14 mouse cellular contexts compared by ENCODE assay signal in genomic region chr7:113986406-113987134, GRCm38 (mm10).
DNase-seq lines count a peak whose midpoint lies in the region; ATAC-seq and TF ChIP-seq lines count a peak whose summit lies in the region.
"Had no signal": no experiment of that assay in that cellular context is flagged by ENCODE, and none has a peak within 500 bp of the region (broad histone marks: within the 10 kb centered on the region; RNA-seq: fewer than 3 reads in every experiment).

No protein-coding gene starts in this region.

- peak; percentile 55 for DNase-seq in forebrain, postnatal 0 days
- DNase-seq in forebrain, embryonic 10.5 days (ENCODE audit: extremely low spot score, low spot score): no peak
- DNase-seq in lung, embryonic 14.5 days: peak; percentile 10
- DNase-seq in lung, adult 2 months: no peak
- peak; percentile 66 for DNase-seq in brain, adult 2 months (ENCODE audit: low read depth, low spot score)
- peak; percentile 79 to 86 for DNase-seq in cerebellum, postnatal 14 days
- no peak for DNase-seq in liver, embryonic 11.5 days (ENCODE audit: low spot score)
- no peak for DNase-seq in spleen, postnatal 10 days (ENCODE audit: low spot score in 2 of 2)
- DNase-seq: gastrocnemius, postnatal 36 days; midbrain, embryonic 14.5 days had no signal

- H3K9ac ChIP-seq in forebrain, postnatal 0 days: no peak overlapping the region
- no peak overlapping the region for H3K9ac ChIP-seq in lung, embryonic 14.5 days
- no peak overlapping the region for H3K9ac ChIP-seq in liver, embryonic 11.5 days (ENCODE audit: low read depth, low read length)
- H3K9ac ChIP-seq: limb, embryonic 12.5 days had no signal

- H3K4me3 ChIP-seq in forebrain, postnatal 0 days (ENCODE audit: low read depth, low read length): no peak overlapping the region
- H3K4me3 ChIP-seq in forebrain, embryonic 10.5 days: no peak overlapping the region
- no peak overlapping the region for H3K4me3 ChIP-seq in lung, embryonic 14.5 days (ENCODE audit: low read depth, low read length)
- no peak overlapping the region for H3K4me3 ChIP-seq in lung, adult 2 months (replicated peaks; ENCODE audit: extremely low read depth, low read depth, low read length)
- H3K4me3 ChIP-seq in liver, embryonic 11.5 days (ENCODE audit: low read depth, low read length): no peak overlapping the region
- H3K4me3 ChIP-seq: limb, embryonic 12.5 days had no signal

- H3K4me2 ChIP-seq in forebrain, postnatal 0 days (ENCODE audit: low read depth): no peak overlapping the region
- H3K4me2 ChIP-seq in lung, embryonic 14.5 days: no peak overlapping the region
- H3K4me2 ChIP-seq in liver, embryonic 11.5 days: no peak overlapping the region
- H3K4me2 ChIP-seq: limb, embryonic 12.5 days had no signal

- H3K27ac ChIP-seq in forebrain, postnatal 0 days (ENCODE audit: low read depth, low read length): no peak overlapping the region
- no peak overlapping the region for H3K27ac ChIP-seq in forebrain, embryonic 10.5 days
- no peak overlapping the region for H3K27ac ChIP-seq in lung, embryonic 14.5 days (ENCODE audit: low read depth)
- no peak overlapping the region for H3K27ac ChIP-seq in liver, embryonic 11.5 days (ENCODE audit: low read depth, low read length)
- H3K27ac ChIP-seq: kidney, postnatal 0 days; limb, embryonic 12.5 days; stomach, postnatal 0 days had no signal

- 0 out of 2 replicates have a peak, but pooled peaks cover 6% of the 10 kb centered on the region for H3K9me3 ChIP-seq in forebrain, postnatal 0 days (ENCODE audit: low read length)
- 0 out of 2 replicates have a peak, but pooled peaks cover 6% of the 10 kb centered on the region for H3K9me3 ChIP-seq in forebrain, embryonic 10.5 days
- H3K9me3 ChIP-seq in lung, embryonic 14.5 days (ENCODE audit: low read depth, low read length): no peaks in the 10 kb centered on the region; the same call in 1 of the 2 replicates
- H3K9me3 ChIP-seq in liver, embryonic 11.5 days (ENCODE audit: control insufficient read depth, low read length): no peaks in the 10 kb centered on the region

- TF ChIP-seq CTCF in forebrain, postnatal 0 days (IDR thresholded peaks at IDR 0.05; ENCODE audit: low read depth): no peak
- no peak for TF ChIP-seq CTCF in lung, embryonic 14.5 days (IDR thresholded peaks at IDR 0.05; ENCODE audit: low read depth)
- TF ChIP-seq CTCF in lung, adult 2 months (IDR thresholded peaks at IDR 0.05; ENCODE audit: insufficient read depth, low read length): no peak

- no peak for TF ChIP-seq POLR2A in lung, adult 2 months (IDR thresholded peaks at IDR 0.05; ENCODE audit: borderline replicate concordance, extremely low read depth, low read depth, low read length)

- H3K36me3 ChIP-seq in forebrain, postnatal 0 days (ENCODE audit: insufficient read depth): no peaks in the 10 kb centered on the region
- H3K36me3 ChIP-seq in forebrain, embryonic 10.5 days (replicated peaks): no peaks in the 10 kb centered on the region
- H3K36me3 ChIP-seq in lung, embryonic 14.5 days (ENCODE audit: insufficient read depth): no peaks in the 10 kb centered on the region
- H3K36me3 ChIP-seq in liver, embryonic 11.5 days (ENCODE audit: control insufficient read depth, insufficient read depth, low read length): no peaks in the 10 kb centered on the region
- H3K36me3 ChIP-seq: limb, embryonic 12.5 days had no signal

- WGBS in forebrain, postnatal 0 days: 38% methylated on average over 10 of the region's 10 CpGs
- 91% methylated on average over 10 of the region's 10 CpGs for WGBS in forebrain, embryonic 10.5 days
- WGBS in lung, embryonic 14.5 days: 80% methylated on average over 10 of the region's 10 CpGs
- WGBS in lung, adult 2 months: 72% methylated on average over 10 of the region's 10 CpGs
- WGBS in liver, embryonic 11.5 days: 81% methylated on average over 10 of the region's 10 CpGs

- H3K27me3 ChIP-seq in forebrain, postnatal 0 days (ENCODE audit: insufficient read depth, low read length): no peaks in the 10 kb centered on the region
- no peaks in the 10 kb centered on the region for H3K27me3 ChIP-seq in forebrain, embryonic 10.5 days (ENCODE audit: poor library complexity, severe bottlenecking)
- no peaks in the 10 kb centered on the region for H3K27me3 ChIP-seq in lung, embryonic 14.5 days (ENCODE audit: insufficient read depth, low read length)
- H3K27me3 ChIP-seq in liver, embryonic 11.5 days (replicated peaks; ENCODE audit: control insufficient read depth, insufficient read depth, low read length): no peaks in the 10 kb centered on the region
- H3K27me3 ChIP-seq: limb, embryonic 12.5 days had no signal

- H3K4me1 ChIP-seq in forebrain, postnatal 0 days (ENCODE audit: insufficient read depth): 0 out of 2 replicates have a peak, but pooled peaks cover 4% of the 10 kb centered on the region
- H3K4me1 ChIP-seq in forebrain, embryonic 10.5 days: peaks cover 5% of the 10 kb centered on the region; the same call in 1 of the 2 replicates
- H3K4me1 ChIP-seq in lung, embryonic 14.5 days (ENCODE audit: insufficient read depth): no peaks in the 10 kb centered on the region
- no peaks in the 10 kb centered on the region for H3K4me1 ChIP-seq in lung, adult 2 months (ENCODE audit: control insufficient read depth, insufficient read depth, low read length)
- H3K4me1 ChIP-seq in liver, embryonic 11.5 days (replicated peaks; ENCODE audit: control insufficient read depth, insufficient read depth, low read length): no peaks in the 10 kb centered on the region
- H3K4me1 ChIP-seq: limb, embryonic 12.5 days had no signal

- ATAC-seq in forebrain, postnatal 0 days: no peak
- ATAC-seq in lung, embryonic 14.5 days (ENCODE audit: insufficient read depth): no peak
- ATAC-seq in liver, embryonic 11.5 days (replicated peaks; ENCODE audit: low FRiP score): no peak
- ATAC-seq: CD4-positive, CD25-positive, alpha-beta regulatory T cell, adult 4 months had no signal

Comparison
In these comparisons a context has a peak if more than half of its experiments do, and no peak if none do; other contexts are left out.
1. DNase-seq: peak in forebrain, postnatal 0 days (single experiment), lung, embryonic 14.5 days (single experiment), brain, adult 2 months (single experiment) and cerebellum, postnatal 14 days (2 of 2); none in forebrain, embryonic 10.5 days (single experiment), lung, adult 2 months (single experiment), liver, embryonic 11.5 days (single experiment) and spleen, postnatal 10 days (0 of 2).